Mouse (Mus musculus) G1E-ER4 (cell line): ENCODE data around the gene Cnr2. TPM values are rescaled to one million over a fixed set of nuclear protein-coding genes. Genes with fewer than 3 reads are reported as not detected.

ENCODE experiments used
- GATA1 ChIP-seq: IDR thresholded peaks from one replicate; pipeline ENCODE4 v1.8.0; 2012; ENCODE audit warnings: low read length, inconsistent platforms
- polyA plus RNA-seq: library from polyadenylated mRNA; stranded (reverse); fragments of >175 nt; gene quantifications from 2 replicates; pipeline ENCODE4 v1.2.3, GENCODE M21; 2012

The Cnr2 gene
- polyA plus RNA-seq, 1 experiment: 2.2 TPM

DNA sequence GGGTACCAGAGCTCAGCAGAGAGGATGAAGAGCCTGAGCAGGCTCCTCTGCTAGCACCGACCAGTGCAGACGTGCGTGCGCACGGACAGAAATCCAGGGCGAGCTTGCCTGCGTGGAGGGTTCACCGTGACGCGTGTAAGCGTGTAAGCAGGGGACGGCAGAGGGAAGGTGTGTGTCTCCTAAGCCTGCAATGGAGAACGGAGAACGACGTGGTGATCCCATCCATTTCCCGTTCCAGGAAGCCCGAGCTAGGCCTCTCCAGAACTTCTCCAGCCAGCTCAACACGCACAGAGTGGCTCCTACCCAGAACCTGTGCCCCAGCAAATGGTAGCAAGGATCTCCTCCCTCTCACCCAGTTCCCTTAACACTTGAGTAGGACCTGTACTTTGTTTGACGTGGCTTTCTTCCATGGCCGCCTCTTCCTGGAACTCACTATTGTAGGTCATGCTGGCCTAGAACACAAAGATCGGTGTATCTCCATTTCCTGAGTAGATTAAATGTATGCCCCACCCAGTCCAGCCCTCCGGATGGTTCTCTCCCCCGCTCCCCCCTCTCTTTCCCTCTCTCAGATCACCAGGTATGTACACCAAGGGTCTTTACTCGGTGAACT, 6.6 kb upstream of the Cnr2 start:
- no peak for TF ChIP-seq GATA1

- no peak for TF ChIP-seq GATA1
Observed at GRCm38 (mm10) chr4:135889146-135889883, 5.9 kb upstream of the Cnr2 start.

- no peak for TF ChIP-seq GATA1
Observed at GRCm38 (mm10) chr4:135889884-135890283, 5.3 kb upstream of the Cnr2 start.

- no peak for TF ChIP-seq GATA1
Observed at GRCm38 (mm10) chr4:135891539-135891938, 3.7 kb upstream of the Cnr2 start.

DNA sequence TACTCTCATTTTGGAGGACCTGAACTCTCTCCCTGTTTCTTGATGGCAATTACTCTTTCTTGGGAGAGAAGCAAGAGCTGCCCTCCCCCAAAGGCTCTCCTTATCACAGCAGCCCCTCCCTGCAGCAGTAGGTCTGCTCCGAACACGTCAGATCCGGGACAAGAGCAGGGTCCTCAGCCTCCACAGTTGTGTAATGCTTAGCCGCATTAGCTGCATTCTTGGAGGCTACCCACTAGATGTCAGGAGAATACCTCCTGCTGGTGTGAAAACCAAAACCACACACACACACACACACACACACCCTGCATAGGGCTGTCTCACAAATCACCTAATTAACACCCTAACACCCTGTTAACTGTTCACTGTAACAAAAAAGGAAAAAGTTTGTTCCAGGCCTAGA, 2.3 kb upstream of the Cnr2 start:
- TF ChIP-seq GATA1: no peak

GRCm38 (mm10) chr4:135896157-135896556, 963 bp downstream of the Cnr2 start:
- no peak for TF ChIP-seq GATA1

DNA sequence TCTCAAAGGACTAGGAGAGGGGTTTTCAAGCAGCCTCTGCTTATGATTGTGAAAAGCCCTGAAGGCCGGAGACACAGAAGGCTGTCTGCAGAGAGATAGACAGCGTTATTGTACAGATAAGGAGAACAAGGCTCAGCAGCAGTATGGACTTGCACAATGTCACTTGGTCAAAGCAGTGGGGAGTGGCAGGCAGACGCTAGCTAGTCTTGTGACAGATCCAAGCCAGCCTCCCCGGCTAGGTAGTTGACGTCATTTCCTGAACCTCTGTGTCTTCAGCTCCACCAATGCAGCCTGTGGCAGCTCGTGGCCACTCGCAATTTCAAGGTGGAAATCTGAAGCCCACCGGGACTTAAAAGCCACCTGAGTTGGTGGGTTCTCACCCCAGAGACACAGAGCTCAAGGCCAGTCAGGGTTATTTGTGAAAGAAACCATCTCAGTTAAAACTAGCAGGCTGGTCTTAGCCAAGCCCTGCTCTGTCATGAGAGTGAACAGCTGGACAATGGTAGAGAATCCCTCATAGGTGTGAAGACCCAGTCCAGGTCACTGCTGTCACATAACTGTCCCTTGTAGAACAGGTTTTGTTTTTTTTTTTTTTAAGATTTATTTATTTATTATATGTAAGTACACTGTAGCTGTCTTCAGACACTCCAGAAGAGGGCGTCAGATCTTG, 3.3 kb downstream of the Cnr2 start:
- TF ChIP-seq GATA1: peak; percentile 72

GRCm38 (mm10) chr4:135899050-135899448, 3.9 kb downstream of the Cnr2 start:
- TF ChIP-seq GATA1: no peak

GRCm38 (mm10) chr4:135900008-135900407, 4.8 kb downstream of the Cnr2 start:
- TF ChIP-seq GATA1: no peak

GRCm38 (mm10) chr4:135902606-135903242, 7.5 kb downstream of the Cnr2 start:
- no peak for TF ChIP-seq GATA1

DNA sequence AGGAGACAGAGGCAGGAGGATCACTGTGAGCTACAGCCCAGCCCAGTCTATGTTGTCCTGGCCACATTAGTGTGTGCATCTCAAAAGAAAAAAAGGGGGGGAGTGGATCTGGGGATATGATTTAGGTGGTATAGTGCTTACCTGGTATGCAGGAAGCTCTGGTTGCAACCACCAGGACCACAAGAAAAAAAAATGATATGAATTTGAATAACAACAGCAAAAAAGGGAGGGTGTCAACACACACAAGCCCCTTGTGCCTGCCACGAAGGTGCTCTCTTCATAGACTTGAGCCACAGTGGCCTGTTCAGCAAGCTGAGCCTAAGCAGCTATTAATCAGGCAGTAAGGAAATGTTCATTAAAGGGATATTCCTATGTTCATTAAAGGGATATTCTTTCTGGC, 9.6 kb downstream of the Cnr2 start:
- no peak for TF ChIP-seq GATA1

- TF ChIP-seq GATA1: no peak
Observed at GRCm38 (mm10) chr4:135906633-135907032, 11.4 kb downstream of the Cnr2 start.

DNA sequence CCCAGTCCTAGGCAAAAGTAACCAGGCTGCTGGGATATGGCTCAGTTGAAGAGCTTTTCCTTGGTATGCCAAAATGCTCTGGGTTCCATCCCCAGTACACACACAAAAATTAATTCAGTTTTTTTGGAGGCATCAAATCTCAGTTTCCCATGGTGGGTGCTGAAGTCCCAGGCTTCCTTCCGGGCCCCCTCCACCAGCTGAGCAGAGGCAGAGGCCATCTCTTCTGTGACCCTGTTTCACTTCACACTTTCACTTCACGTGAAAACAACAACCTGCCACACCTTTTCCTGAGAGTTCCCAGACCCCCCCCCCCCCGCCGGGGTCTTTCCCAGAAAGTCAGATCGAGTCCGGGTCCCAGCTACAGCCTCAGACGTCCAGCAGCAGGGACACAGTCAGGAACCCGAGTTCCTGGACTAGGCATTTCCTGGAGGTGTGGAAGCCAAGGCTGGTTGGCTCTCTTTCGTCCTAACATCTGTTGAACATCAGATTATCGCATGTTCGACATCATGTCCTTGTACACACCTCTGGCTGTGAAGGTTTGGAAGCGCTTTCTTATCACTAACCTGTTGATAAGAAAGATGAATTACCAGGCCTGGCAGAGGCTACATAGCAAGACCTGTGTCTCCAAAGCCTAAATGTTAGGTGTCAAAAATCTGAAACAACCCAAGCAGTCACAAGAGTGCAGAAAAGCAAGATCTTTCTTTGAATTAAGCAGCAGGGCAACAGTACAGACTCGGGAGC, 14.3 kb downstream of the Cnr2 start:
- TF ChIP-seq GATA1: no peak

GRCm38 (mm10) chr4:135911531-135911930, 16.3 kb downstream of the Cnr2 start:
- no peak for TF ChIP-seq GATA1

DNA sequence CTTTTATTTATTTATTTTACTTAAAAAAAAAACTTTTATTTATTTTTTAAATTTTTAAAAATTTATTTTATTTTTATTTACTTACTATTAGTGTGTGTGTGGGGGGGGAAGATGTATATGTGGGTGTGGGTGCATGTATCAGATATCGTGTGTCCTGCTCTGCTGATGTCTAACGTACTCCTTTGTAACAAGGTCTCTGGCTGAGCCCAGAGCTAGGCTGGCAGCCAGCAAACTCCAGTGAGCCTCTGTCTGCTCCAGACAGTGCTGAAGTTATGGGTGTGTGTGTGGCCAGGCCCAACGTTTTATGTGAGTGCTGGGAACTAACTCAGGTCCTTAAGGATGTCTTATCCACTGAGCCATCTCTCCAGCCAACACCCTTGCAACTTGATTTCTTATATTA, 17.0 kb downstream of the Cnr2 start:
- TF ChIP-seq GATA1: no peak
